Mouse (Mus musculus) cortical plate, adult 2 months (tissue): ENCODE measurements around the gene Tmem267.

ENCODE experiments used
- CTCF ChIP-seq: fragments of 200-500 bp; IDR thresholded peaks from 2 replicates; pipeline ENCODE4 v1.5.1; 2011; ENCODE audit warnings: mild to moderate bottlenecking, control low read depth, low read length; ENCODE audit not compliant: insufficient read depth; ENCODE audit errors: extremely low read depth
- POLR2A ChIP-seq: fragments of 200-500 bp; IDR thresholded peaks from 2 replicates; pipeline ENCODE4 v1.6.1; 2011; ENCODE audit warnings: mild to moderate bottlenecking, low read length, control low read depth; ENCODE audit not compliant: insufficient read depth; ENCODE audit errors: extremely low read depth

DNA sequence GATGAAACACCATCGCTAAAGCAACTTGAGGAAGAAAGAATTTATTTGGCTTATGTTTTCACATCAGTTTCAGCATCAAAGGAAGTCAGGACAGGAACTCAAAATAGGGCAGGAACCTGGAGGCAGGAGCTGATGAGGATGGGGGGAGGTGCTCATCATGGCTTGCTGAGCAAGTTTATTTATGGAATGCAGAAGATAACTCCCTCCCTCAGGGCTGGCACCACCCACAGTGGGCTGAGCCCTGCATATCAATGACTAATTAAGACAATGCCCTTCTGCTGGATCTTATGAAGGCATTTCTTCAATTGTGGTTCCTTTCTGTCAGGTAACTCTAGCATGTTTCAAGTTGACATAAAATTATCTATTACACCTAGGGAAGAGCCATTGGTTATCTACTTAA is 45.6 kb upstream of the Tmem267 start:
- TF ChIP-seq CTCF (no peak), POLR2A (no peak)
